Mouse (Mus musculus) cerebellum, adult 2 months (tissue): ENCODE data around the gene Ubb.
A peak's percentile ranks its signal among the peaks of the same experiment; 100 is the strongest.

Experiments used
- CTCF ChIP-seq: fragments of 200-500 bp; IDR thresholded peaks from 2 replicates; pipeline ENCODE4 v1.5.1; 2011; ENCODE audit warnings: low read depth, mild to moderate bottlenecking, control low read depth, low read length, moderate library complexity, borderline replicate concordance; ENCODE audit not compliant: insufficient read depth
- POLR2A ChIP-seq: fragments of 200-500 bp; IDR thresholded peaks from 2 replicates; pipeline ENCODE4 v1.6.1; 2011; ENCODE audit warnings: low read length, control low read depth, borderline replicate concordance; ENCODE audit not compliant: insufficient read depth

DNA sequence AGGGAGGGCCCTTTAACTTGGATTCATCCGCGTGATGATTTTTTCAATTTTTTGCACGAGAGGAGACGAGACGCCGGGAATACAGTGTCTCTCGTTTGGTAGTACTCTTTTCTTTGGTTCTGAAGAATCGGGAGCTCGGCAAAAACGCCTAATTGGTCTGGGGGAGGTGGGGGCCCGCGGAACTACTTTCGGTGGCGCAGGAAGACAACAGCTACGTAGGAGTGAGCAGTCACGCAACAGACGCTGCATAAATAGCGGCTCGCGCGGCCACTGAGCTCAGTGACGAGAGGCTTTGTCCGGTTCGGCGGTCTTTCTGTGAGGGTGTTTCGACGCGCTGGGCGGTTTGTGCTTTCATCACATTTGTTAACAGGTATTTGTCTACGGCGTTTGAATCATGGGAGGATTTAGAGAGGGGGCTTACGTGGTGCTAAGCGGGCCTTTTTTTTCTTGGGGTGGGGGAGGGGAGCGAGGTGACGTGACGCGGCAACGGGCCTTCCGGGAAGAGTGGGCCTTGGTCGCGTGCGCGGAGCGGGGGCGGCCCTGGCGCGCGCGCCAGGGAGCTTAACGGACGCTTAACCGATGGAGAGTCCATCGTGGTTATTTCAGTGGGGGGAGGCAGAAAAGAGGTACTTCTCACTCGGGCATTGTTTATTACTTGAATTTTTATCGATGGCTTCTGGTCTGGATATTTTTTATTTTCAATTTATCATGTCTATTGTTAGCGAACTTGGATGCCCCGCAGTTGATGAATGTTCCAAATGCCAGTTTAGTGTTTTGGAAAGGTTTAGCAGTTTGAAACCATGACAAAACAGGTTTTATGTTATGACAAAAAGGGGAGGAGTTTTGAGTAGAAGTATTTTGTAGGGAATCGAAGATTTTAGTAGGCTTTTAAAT is 502 bp downstream of the Ubb start:
- TF ChIP-seq POLR2A (peak; percentile 100), CTCF (no peak)
